Mouse (Mus musculus) bone marrow, adult 2 months (tissue): ENCODE measurements around the gene Icmt.

Experiments
- CTCF ChIP-seq: fragments of 200-500 bp; IDR thresholded peaks from 2 replicates; pipeline ENCODE4 v1.5.1; 2011; ENCODE audit warnings: low read length, control low read depth; ENCODE audit not compliant: control insufficient read depth, insufficient read depth
- POLR2A ChIP-seq: fragments of 200-500 bp; IDR thresholded peaks from 2 replicates; pipeline ENCODE4 v1.6.1; 2011; ENCODE audit warnings: low read depth, mild to moderate bottlenecking, control low read depth, low read length, borderline replicate concordance; ENCODE audit not compliant: control insufficient read depth

DNA sequence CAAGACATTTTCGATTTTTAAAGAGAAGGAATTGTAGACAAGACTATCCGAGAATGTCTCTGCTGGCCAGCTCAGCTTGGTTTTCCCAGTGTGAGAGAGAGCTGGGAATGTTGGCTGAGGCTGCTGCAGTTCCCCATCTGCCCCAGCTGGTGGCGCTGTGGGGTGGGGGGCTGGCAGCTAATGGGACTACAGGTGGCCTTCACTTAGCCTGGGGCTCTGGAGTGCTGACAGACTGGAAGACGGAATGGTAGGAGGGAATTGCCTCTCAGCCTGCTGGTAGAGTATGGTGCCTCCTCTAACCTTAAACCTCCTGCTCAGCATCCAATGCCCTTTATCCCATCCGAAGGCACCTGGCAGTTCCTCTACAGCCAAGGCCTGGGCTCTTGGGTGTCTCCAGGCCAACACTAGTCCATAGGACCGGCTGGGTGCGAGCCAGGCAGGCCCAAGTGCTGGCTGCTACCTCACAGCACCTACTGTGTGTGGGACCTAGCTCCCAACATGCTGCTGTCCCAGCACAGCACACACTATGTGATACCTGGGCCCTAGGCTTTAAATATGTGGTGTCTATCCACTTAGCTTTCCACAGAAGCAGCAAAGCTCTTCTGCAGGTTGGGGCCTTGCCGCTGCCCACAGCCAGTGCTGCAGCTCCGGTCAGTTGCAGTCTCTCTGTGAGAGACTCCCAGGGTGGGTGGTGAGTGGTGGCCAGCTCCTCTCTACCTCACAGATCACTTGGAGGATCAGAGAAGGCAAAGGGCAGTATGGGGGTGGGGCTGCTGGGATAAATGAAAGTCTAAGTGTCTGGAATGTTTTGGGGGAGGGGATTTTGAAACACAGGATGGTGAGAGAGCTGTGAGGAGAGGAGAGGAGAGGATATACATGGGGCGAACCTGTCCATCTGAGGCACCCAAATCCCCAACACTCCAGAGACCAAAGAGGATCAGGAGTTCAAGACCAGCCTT, 20.4 kb upstream of the Icmt start:
- TF ChIP-seq POLR2A (no peak), CTCF (peak; percentile 48)
